32 mouse cellular contexts compared by ENCODE assay signal in the genomic region with DNA sequence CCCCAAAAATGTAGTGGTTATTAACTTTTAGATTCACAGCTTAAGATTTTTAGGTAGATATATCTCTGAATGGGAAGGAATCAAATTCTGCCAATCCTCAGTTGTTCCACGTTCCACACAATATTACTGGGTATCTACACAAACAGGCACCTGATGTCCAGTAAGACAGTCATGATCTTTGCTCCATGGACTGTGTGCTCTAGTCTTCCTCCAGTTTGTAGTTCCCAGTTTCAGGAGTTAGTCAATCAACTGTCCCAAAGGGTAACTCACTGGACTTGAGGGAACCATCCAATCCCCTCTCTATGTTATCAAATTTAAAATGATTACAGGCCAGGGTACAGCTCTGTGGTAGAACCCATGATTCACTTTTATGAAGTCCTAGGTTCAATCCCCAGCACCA.
"Had no signal": no experiment of that assay in that cellular context is flagged by ENCODE, and none has a peak within 500 bp of the region (broad histone marks: within the 10 kb centered on the region; RNA-seq: fewer than 3 reads in every experiment).

No protein-coding gene starts in this region.

- H3K9ac ChIP-seq: heart, embryonic 12.5 days; heart, embryonic 13.5 days; heart, embryonic 15.5 days; hindbrain, embryonic 12.5 days; hindbrain, embryonic 13.5 days; hindbrain, embryonic 14.5 days; hindbrain, embryonic 15.5 days; intestine, embryonic 15.5 days; kidney, embryonic 15.5 days had no signal

- H3K4me1 ChIP-seq: heart, embryonic 10.5 days; heart, embryonic 12.5 days; heart, embryonic 13.5 days; heart, embryonic 15.5 days; hindbrain, embryonic 10.5 days; hindbrain, embryonic 12.5 days; hindbrain, embryonic 13.5 days; hindbrain, embryonic 15.5 days; intestine, embryonic 15.5 days; kidney, embryonic 15.5 days had no signal

- ATAC-seq: hindbrain, embryonic 16.5 days; inflammation-experienced regulatory T-cells, adult 6 months; intestine, embryonic 15.5 days; intestine, embryonic 16.5 days; intestine, postnatal 0 days had no signal

- DNase-seq: heart, postnatal 10 days; heart, postnatal 14 days; heart, postnatal 36 days; heart, postnatal 4 days; kidney, adult 11 months; kidney, adult 18-20 months; kidney, adult 2 months; kidney, adult 8-10 months; kidney, adult 9 months; kidney, postnatal 10 days; kidney, postnatal 25 days; kidney, postnatal 36 days; layer of hippocampus, adult 9-11 months; layer of hippocampus, postnatal 36 days had no signal

- H3K4me3 ChIP-seq: heart, embryonic 10.5 days; heart, embryonic 12.5 days; heart, embryonic 13.5 days; heart, embryonic 15.5 days; hindbrain, embryonic 10.5 days; hindbrain, embryonic 12.5 days; hindbrain, embryonic 13.5 days; hindbrain, embryonic 15.5 days; intestine, embryonic 15.5 days; kidney, embryonic 15.5 days; layer of hippocampus, adult 2 months had no signal

- H3K9me3 ChIP-seq: heart, embryonic 10.5 days; heart, embryonic 15.5 days; hindbrain, embryonic 12.5 days; hindbrain, embryonic 13.5 days; hindbrain, embryonic 15.5 days; intestine, embryonic 15.5 days; kidney, embryonic 15.5 days had no signal

- H3K36me3 ChIP-seq: heart, embryonic 10.5 days; heart, embryonic 12.5 days; heart, embryonic 13.5 days; heart, embryonic 15.5 days; hindbrain, embryonic 10.5 days; hindbrain, embryonic 12.5 days; hindbrain, embryonic 13.5 days; hindbrain, embryonic 15.5 days; intestine, embryonic 15.5 days; kidney, embryonic 15.5 days had no signal

- H3K27me3 ChIP-seq: heart, embryonic 12.5 days; heart, embryonic 13.5 days; heart, embryonic 15.5 days; hindbrain, embryonic 12.5 days; hindbrain, embryonic 13.5 days; hindbrain, embryonic 15.5 days; intestine, embryonic 15.5 days; kidney, embryonic 15.5 days had no signal

- H3K27ac ChIP-seq: heart, embryonic 10.5 days; heart, embryonic 13.5 days; heart, embryonic 15.5 days; hindbrain, embryonic 10.5 days; hindbrain, embryonic 12.5 days; hindbrain, embryonic 13.5 days; hindbrain, embryonic 14.5 days; hindbrain, embryonic 15.5 days; intestine, embryonic 15.5 days; kidney, embryonic 15.5 days; kidney, postnatal 0 days; layer of hippocampus, adult 2 months had no signal

- H3K4me2 ChIP-seq: heart, embryonic 11.5 days; heart, embryonic 12.5 days; heart, embryonic 13.5 days; heart, embryonic 15.5 days; hindbrain, embryonic 12.5 days; hindbrain, embryonic 13.5 days; hindbrain, embryonic 14.5 days; hindbrain, embryonic 15.5 days; intestine, embryonic 15.5 days; kidney, embryonic 15.5 days had no signal
